Mouse (Mus musculus) heart, embryonic 16.5 days (tissue): ENCODE data around the gene Dcaf17. TPM values are rescaled to one million over a fixed set of nuclear protein-coding genes. Genes with fewer than 3 reads are reported as not detected.

ENCODE experiments used
- ATAC-seq: fragments of 200-750 bp; cut with Nextera tagmentation; replicated peaks from 2 replicates; pipeline ENCODE4 v1.8.0; 2017; ENCODE audit warnings: moderate number of reproducible peaks; ENCODE audit not compliant: insufficient read depth, low FRiP score; ENCODE audit errors: extremely low read depth
- H3K27ac ChIP-seq: fragments of 300-500 bp; sonication (generic); 2 replicates; pipeline ENCODE4 v1.5.1; 2014; ENCODE audit warnings: mild to moderate bottlenecking, low read length, control low read depth, moderate library complexity
- H3K27me3 ChIP-seq: fragments of 300-500 bp; sonication (generic); 2 replicates; pipeline ENCODE4 v1.6.1; 2014; ENCODE audit warnings: low read length, mixed read lengths; ENCODE audit not compliant: control insufficient read depth, insufficient read depth
- H3K36me3 ChIP-seq: fragments of 300-500 bp; sonication (generic); 2 replicates; pipeline ENCODE4 v1.6.1; 2014; ENCODE audit not compliant: control insufficient read depth, insufficient read depth
- H3K4me1 ChIP-seq: fragments of 300-500 bp; sonication (generic); 2 replicates; pipeline ENCODE4 v1.6.1; 2014; ENCODE audit warnings: low read length, mixed read lengths; ENCODE audit not compliant: control insufficient read depth, insufficient read depth
- H3K4me2 ChIP-seq: fragments of 300-500 bp; sonication (generic); 2 replicates; pipeline ENCODE4 v1.6.1; 2014; ENCODE audit warnings: low read depth, mild to moderate bottlenecking, control low read depth, low read length
- H3K4me3 ChIP-seq: fragments of 300-500 bp; sonication (generic); 2 replicates; pipeline ENCODE4 v1.5.1; 2014; ENCODE audit warnings: mild to moderate bottlenecking, control low read depth, low read length
- H3K9ac ChIP-seq: fragments of 300-500 bp; sonication (generic); 2 replicates; pipeline ENCODE4 v1.6.1; 2014; ENCODE audit warnings: low read length, control low read depth
- H3K9me3 ChIP-seq: fragments of 300-500 bp; sonication (generic); replicated peaks from 2 replicates; pipeline ENCODE4 v1.6.1; 2016; ENCODE audit warnings: low read length; ENCODE audit not compliant: control insufficient read depth
- WGBS: fragments of 180-500 bp; shearing (Covaris S2); extraction: QIAGEN DNeasy Blood & Tissue Kit; methylation state at CpG from one replicate; pipeline ENCODE4 v1.1.7; 2014; 5-methylcytosine and 5-hydroxymethylcytosine counted together
- polyA plus RNA-seq: library from polyadenylated mRNA; unstranded; fragments of >200 nt; fragmentation: Nextera tagmentation; extraction: Ambion mirVana; gene quantifications from 2 replicates; pipeline ENCODE4 v1.2.1, GENCODE M21; 2015

Dcaf17 gene
- polyA plus RNA-seq, 1 experiment from 2014 or later = 21.5 TPM

- Histone ChIP-seq H3K9me3 (no peaks in the 10 kb centered on the region), H3K9ac (no peak overlapping the region), H3K4me1 (no peaks in the 10 kb centered on the region), H3K27me3 (no peaks in the 10 kb centered on the region), H3K4me2 (no peak overlapping the region), H3K27ac (no peak overlapping the region), H3K36me3 (peaks cover 13% of the 10 kb centered on the region), H3K4me3 (no peak overlapping the region)
- ATAC-seq = no peak
- WGBS = 89% methylated on average over 7 of the region's 7 CpGs
Measured at GRCm38 (mm10) chr2:71082416-71082815, 27.3 kb downstream of the Dcaf17 start.

- 94% methylated on average over 6 of the region's 6 CpGs for WGBS
- H3K4me2 ChIP-seq = no peak overlapping the region
- no peak overlapping the region for H3K9ac ChIP-seq
- H3K27me3 ChIP-seq = no peaks in the 10 kb centered on the region
- peaks cover 19% of the 10 kb centered on the region for H3K36me3 ChIP-seq
- no peak overlapping the region for H3K27ac ChIP-seq
- no peak overlapping the region for H3K4me3 ChIP-seq
- H3K4me1 ChIP-seq = no peaks in the 10 kb centered on the region
- ATAC-seq = no peak
- H3K9me3 ChIP-seq = no peaks in the 10 kb centered on the region
Measured at GRCm38 (mm10) chr2:71083454-71084193, 28.5 kb downstream of the Dcaf17 start.

GRCm38 (mm10) chr2:71089766-71090165 lies 34.6 kb downstream of the Dcaf17 start:
- H3K4me1 ChIP-seq = no peaks in the 10 kb centered on the region
- no peak for ATAC-seq
- H3K27ac ChIP-seq = no peak overlapping the region
- no peaks in the 10 kb centered on the region for H3K9me3 ChIP-seq
- no peaks in the 10 kb centered on the region for H3K27me3 ChIP-seq
- no peak overlapping the region for H3K4me3 ChIP-seq
- H3K9ac ChIP-seq = no peak overlapping the region
- WGBS = 61% methylated on average over 3 of the region's 3 CpGs
- H3K4me2 ChIP-seq = no peak overlapping the region
- peaks cover 25% of the 10 kb centered on the region for H3K36me3 ChIP-seq

- Histone ChIP-seq H3K4me2 (no peak overlapping the region), H3K9me3 (no peaks in the 10 kb centered on the region), H3K9ac (no peak overlapping the region), H3K4me1 (no peaks in the 10 kb centered on the region), H3K27me3 (no peaks in the 10 kb centered on the region), H3K27ac (no peak overlapping the region), H3K36me3 (peaks cover 25% of the 10 kb centered on the region), H3K4me3 (no peak overlapping the region)
- 79% methylated on average over 4 of the region's 4 CpGs for WGBS
- no peak for ATAC-seq
Measured at GRCm38 (mm10) chr2:71090660-71091445, 35.7 kb downstream of the Dcaf17 start.

GRCm38 (mm10) chr2:71096170-71096569 lies 41.0 kb downstream of the Dcaf17 start:
- Histone ChIP-seq H3K27ac (peak overlapping the region; percentile 45; the same call in 1 of the 2 replicates), H3K9ac (no peak overlapping the region), H3K9me3 (no peaks in the 10 kb centered on the region), H3K4me3 (no peak overlapping the region), H3K36me3 (peaks cover 9% of the 10 kb centered on the region), H3K4me2 (no peak overlapping the region), H3K27me3 (no peaks in the 10 kb centered on the region), H3K4me1 (0 out of 2 replicates have a peak, but pooled peaks cover 3% of the 10 kb centered on the region)
- WGBS = 21% methylated on average over 7 of the region's 7 CpGs
- peak; percentile 83 for ATAC-seq

- Histone ChIP-seq H3K9me3 (no peaks in the 10 kb centered on the region), H3K4me1 (no peaks in the 10 kb centered on the region), H3K36me3 (0 out of 2 replicates have a peak, but pooled peaks cover 2% of the 10 kb centered on the region), H3K9ac (no peak overlapping the region), H3K27me3 (no peaks in the 10 kb centered on the region), H3K27ac (no peak overlapping the region), H3K4me2 (no peak overlapping the region), H3K4me3 (no peak overlapping the region)
- WGBS = 71% methylated on average over 10 of the region's 10 CpGs
- ATAC-seq = no peak
Measured at GRCm38 (mm10) chr2:71102621-71103291, 47.6 kb downstream of the Dcaf17 start.

- Histone ChIP-seq H3K4me1 (no peaks in the 10 kb centered on the region), H3K27ac (no peak overlapping the region), H3K9me3 (no peaks in the 10 kb centered on the region), H3K36me3 (0 out of 2 replicates have a peak, but pooled peaks cover 2% of the 10 kb centered on the region), H3K9ac (no peak overlapping the region), H3K4me2 (no peak overlapping the region), H3K4me3 (no peak overlapping the region), H3K27me3 (no peaks in the 10 kb centered on the region)
- ATAC-seq = no peak
- 53% methylated on average over 4 of the region's 4 CpGs for WGBS
Measured at GRCm38 (mm10) chr2:71103292-71103680, 48.2 kb downstream of the Dcaf17 start.

GRCm38 (mm10) chr2:71104696-71105095 lies 49.6 kb downstream of the Dcaf17 start:
- WGBS = 46% methylated on average over 3 of the region's 3 CpGs
- H3K9me3 ChIP-seq = no peaks in the 10 kb centered on the region
- no peak overlapping the region for H3K27ac ChIP-seq
- H3K4me1 ChIP-seq = no peaks in the 10 kb centered on the region
- ATAC-seq = no peak
- no peak overlapping the region for H3K9ac ChIP-seq
- H3K4me2 ChIP-seq = no peak overlapping the region
- H3K36me3 ChIP-seq = 0 out of 2 replicates have a peak, but pooled peaks cover 2% of the 10 kb centered on the region
- H3K4me3 ChIP-seq = no peak overlapping the region
- H3K27me3 ChIP-seq = no peaks in the 10 kb centered on the region
